ENCODE assay signal across 8 mouse cellular contexts in the genomic region with DNA sequence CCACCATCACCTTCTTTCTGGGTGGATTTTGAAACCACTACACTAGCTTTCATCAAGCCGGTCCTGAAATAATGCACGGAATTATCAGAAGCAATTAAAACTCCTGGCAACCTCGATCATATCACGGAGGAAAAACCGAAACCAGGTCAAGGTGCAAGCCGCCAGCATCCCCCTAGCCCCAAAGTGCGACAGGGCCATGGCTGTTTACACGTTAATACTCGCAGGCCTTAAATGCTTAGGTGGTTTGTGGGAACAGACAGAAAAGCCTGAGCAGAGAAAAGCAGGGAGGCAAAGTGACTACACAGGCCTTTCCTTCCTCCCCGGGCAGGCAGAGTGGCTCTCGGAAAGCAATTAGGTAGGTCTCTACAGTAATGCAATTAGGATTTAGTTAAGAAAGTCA. TPM values are rescaled to one million over a fixed set of nuclear protein-coding genes. Genes with fewer than 3 reads are reported as not detected.
DNase-seq lines count a peak whose midpoint lies in the region; ATAC-seq and TF ChIP-seq lines count a peak whose summit lies in the region.

No protein-coding gene starts in this region.

- peak overlapping the region; percentile 64 for H3K4me2 ChIP-seq in hindbrain, embryonic 12.5 days (replicated peaks)
- peak overlapping the region; percentile 78 for H3K4me2 ChIP-seq in liver, embryonic 11.5 days

- peak overlapping the region; percentile 97 for H3K27ac ChIP-seq in embryonic facial prominence, embryonic 10.5 days (replicated peaks)
- H3K27ac ChIP-seq in hindbrain, embryonic 12.5 days: peak overlapping the region; percentile 99; the same call in 1 of the 2 replicates
- H3K27ac ChIP-seq in liver, embryonic 11.5 days (ENCODE audit: low read depth, low read length): peak overlapping the region; percentile 86; the same call in 1 of the 2 replicates
- H3K27ac ChIP-seq in small intestine, adult 2 months (ENCODE audit: insufficient read depth, low read depth, low read length): peak overlapping the region; percentile 76

- peak overlapping the region; percentile 94 for H3K9ac ChIP-seq in hindbrain, embryonic 12.5 days
- H3K9ac ChIP-seq in liver, embryonic 11.5 days (ENCODE audit: low read depth, low read length): peak overlapping the region; percentile 88

- DNase-seq in adrenal gland, adult (ENCODE audit: inconsistent age in 2 of 2, low spot score in 1 of 2): peak; percentile 42 to 85
- DNase-seq in adrenal gland, postnatal 25 days: no peak
- peak; percentile 38 for DNase-seq in 3T3-L1 (ENCODE audit: low read depth, low spot score)
- DNase-seq in embryonic facial prominence, embryonic 10.5 days (ENCODE audit: low spot score): peak; percentile 35
- peak; percentile 49 for DNase-seq in liver, embryonic 11.5 days (ENCODE audit: low spot score)
- DNase-seq in layer of hippocampus, postnatal 36 days: no peak

- peak overlapping the region; percentile 86 for H3K4me3 ChIP-seq in embryonic facial prominence, embryonic 10.5 days
- H3K4me3 ChIP-seq in hindbrain, embryonic 12.5 days: peak overlapping the region; percentile 86
- H3K4me3 ChIP-seq in liver, embryonic 11.5 days (ENCODE audit: low read depth, low read length): peak overlapping the region; percentile 93
- H3K4me3 ChIP-seq in small intestine, adult 2 months (ENCODE audit: low read depth, low read length): peak overlapping the region; percentile 91

- WGBS in embryonic facial prominence, embryonic 10.5 days: 8% methylated on average over 11 of the region's 11 CpGs
- 11% methylated on average over 11 of the region's 11 CpGs for WGBS in hindbrain, embryonic 12.5 days
- 9% methylated on average over 11 of the region's 11 CpGs for WGBS in liver, embryonic 11.5 days
- 8% methylated on average over 11 of the region's 11 CpGs for WGBS in small intestine, adult 2 months

- no peak for TF ChIP-seq POLR2A in small intestine, adult 2 months (IDR thresholded peaks at IDR 0.05; ENCODE audit: low read depth, low read length)

- ATAC-seq in hindbrain, embryonic 12.5 days (ENCODE audit: low FRiP score): no peak
- ATAC-seq in liver, embryonic 11.5 days (replicated peaks; ENCODE audit: low FRiP score): no peak

- TF ChIP-seq CTCF in small intestine, adult 2 months (IDR thresholded peaks at IDR 0.05; ENCODE audit: extremely low read depth, insufficient read length, insufficient replicate concordance, low read depth, low read length): no peak

- no peaks in the 10 kb centered on the region for H3K9me3 ChIP-seq in embryonic facial prominence, embryonic 10.5 days
- no peaks in the 10 kb centered on the region for H3K9me3 ChIP-seq in hindbrain, embryonic 12.5 days (replicated peaks)
- H3K9me3 ChIP-seq in liver, embryonic 11.5 days (ENCODE audit: control insufficient read depth, low read length): no peaks in the 10 kb centered on the region

- H3K27me3 ChIP-seq in embryonic facial prominence, embryonic 10.5 days (replicated peaks; ENCODE audit: low read depth, poor library complexity, severe bottlenecking): no peaks in the 10 kb centered on the region
- no peaks in the 10 kb centered on the region for H3K27me3 ChIP-seq in hindbrain, embryonic 12.5 days
- H3K27me3 ChIP-seq in liver, embryonic 11.5 days (replicated peaks; ENCODE audit: control insufficient read depth, insufficient read depth, low read length): no peaks in the 10 kb centered on the region
- no peaks in the 10 kb centered on the region for H3K27me3 ChIP-seq in small intestine, adult 2 months (ENCODE audit: control insufficient read depth, insufficient read depth, low read length)

- H3K36me3 ChIP-seq in embryonic facial prominence, embryonic 10.5 days (replicated peaks): no peaks in the 10 kb centered on the region; the same call in 1 of the 2 replicates
- no peaks in the 10 kb centered on the region for H3K36me3 ChIP-seq in hindbrain, embryonic 12.5 days
- H3K36me3 ChIP-seq in liver, embryonic 11.5 days (ENCODE audit: control insufficient read depth, insufficient read depth, low read length): no peaks in the 10 kb centered on the region
- H3K36me3 ChIP-seq in small intestine, adult 2 months (ENCODE audit: control insufficient read depth, insufficient read depth, low read length): no peaks in the 10 kb centered on the region

- peaks cover 44% of the 10 kb centered on the region for H3K4me1 ChIP-seq in embryonic facial prominence, embryonic 10.5 days
- peaks cover 38% of the 10 kb centered on the region for H3K4me1 ChIP-seq in hindbrain, embryonic 12.5 days
- peaks cover 8% of the 10 kb centered on the region for H3K4me1 ChIP-seq in liver, embryonic 11.5 days (replicated peaks; ENCODE audit: control insufficient read depth, insufficient read depth, low read length)
- peaks cover 18% of the 10 kb centered on the region; the same call in 1 of the 2 replicates for H3K4me1 ChIP-seq in small intestine, adult 2 months (ENCODE audit: control insufficient read depth, insufficient read depth, insufficient read length, low read length)

RNA-seq across cellular contexts. Expression of a gene that starts 16.4 kb away (rescaled TPM):
- 89.4 and 137 TPM in 2 replicates for total RNA-seq in adrenal gland, postnatal 25 days (2021)
- 20.8 and 21.6 TPM in 2 replicates for polyA plus RNA-seq in embryonic facial prominence, embryonic 10.5 days (2016; fragmentation: Nextera tagmentation; extraction: Ambion mirVana)
- 22.8 and 25.5 TPM in 2 replicates for polyA plus RNA-seq in hindbrain, embryonic 12.5 days (2016; fragmentation: Nextera tagmentation; extraction: Ambion mirVana)
- 11.7 and 12.0 TPM in 2 replicates for polyA plus RNA-seq in liver, embryonic 11.5 days (2014; fragmentation: Nextera tagmentation; extraction: Ambion mirVana)
- 8.4 and 21.0 TPM in 2 replicates for polyA plus RNA-seq in small intestine, adult 2 months (2012; rRNA removed)
- 100 to 1,000 TPM; 117 to 119 TPM for total RNA-seq in layer of hippocampus, postnatal 36 days (2021)

Comparison
In these comparisons a context has a peak if more than half of its experiments do, and no peak if none do; other contexts are left out.
1. DNase-seq: peak in adrenal gland, adult (2 of 2), 3T3-L1 (single experiment), embryonic facial prominence, embryonic 10.5 days (single experiment) and liver, embryonic 11.5 days (single experiment); none in adrenal gland, postnatal 25 days (single experiment) and layer of hippocampus, postnatal 36 days (0 of 2).
2. Peak in every context shown above with its lines, with median percentiles within 50 percentile points of each other: H3K27ac ChIP-seq and H3K4me3 ChIP-seq.